In the genomic region with DNA sequence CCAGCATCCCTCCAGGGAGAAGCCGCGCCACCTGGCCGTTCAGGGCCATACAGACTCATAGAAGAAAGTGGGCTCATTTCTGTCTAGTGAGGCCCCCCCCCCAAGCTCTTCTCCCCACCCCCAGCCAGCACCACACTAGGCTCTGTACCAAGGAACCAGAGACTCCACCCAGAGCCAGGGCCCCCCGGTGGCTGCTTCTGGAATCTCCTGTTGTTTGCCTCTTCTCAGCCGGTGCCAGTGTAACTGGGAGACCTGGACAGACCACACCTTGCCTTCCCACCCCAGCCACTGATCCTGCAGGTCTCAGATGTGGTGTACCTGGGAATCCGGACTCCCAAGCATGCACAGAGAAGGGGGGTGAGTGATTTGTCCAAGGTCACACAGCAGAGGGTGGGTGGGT, we compare ENCODE assay signal across 10 mouse cellular contexts.
DNase-seq lines count a peak whose midpoint lies in the region; ATAC-seq and TF ChIP-seq lines count a peak whose summit lies in the region.
"Had no signal": no experiment of that assay in that cellular context is flagged by ENCODE, and none has a peak within 500 bp of the region (broad histone marks: within the 10 kb centered on the region; RNA-seq: fewer than 3 reads in every experiment).

No protein-coding gene starts in this region.

- peak; percentile 35; the same call in 1 of the 2 replicates for TF ChIP-seq CTCF in kidney, postnatal 0 days (IDR thresholded peaks at IDR 0.05; ENCODE audit: low read depth)
- TF ChIP-seq CTCF in kidney, adult 2 months (conservative IDR thresholded peaks at IDR 0.05; ENCODE audit: insufficient read depth, insufficient read length, low read depth, low read length): no peak

- no peak for DNase-seq in kidney, postnatal 0 days (ENCODE audit: low spot score)
- no peak for DNase-seq in kidney, adult 2 months
- peak; percentile 33 for DNase-seq in right cerebral cortex, postnatal 4 days
- no peak for DNase-seq in right cerebral cortex, postnatal 25 days
- DNase-seq in thymus, postnatal 25 days: peak; percentile 18
- DNase-seq in neural tube, embryonic 10.5 days (ENCODE audit: extremely low spot score, low spot score): no peak

- H3K9ac ChIP-seq in kidney, postnatal 0 days (ENCODE audit: low read depth, low read length): no peak overlapping the region
- no peak overlapping the region for H3K9ac ChIP-seq in hindbrain, embryonic 13.5 days
- H3K9ac ChIP-seq: neural tube, embryonic 13.5 days had no signal

- no peak for TF ChIP-seq POLR2A in kidney, adult 2 months (IDR thresholded peaks at IDR 0.05; ENCODE audit: low read depth, low read length)

- no peaks in the 10 kb centered on the region for H3K27me3 ChIP-seq in kidney, postnatal 0 days (ENCODE audit: insufficient read depth, low read length)
- no peaks in the 10 kb centered on the region for H3K27me3 ChIP-seq in kidney, adult 2 months (replicated peaks; ENCODE audit: control insufficient read depth, insufficient read depth, low read length)
- no peaks in the 10 kb centered on the region for H3K27me3 ChIP-seq in hindbrain, embryonic 13.5 days
- H3K27me3 ChIP-seq: neural tube, embryonic 13.5 days; Patski had no signal

- H3K4me1 ChIP-seq in kidney, postnatal 0 days (replicated peaks; ENCODE audit: insufficient read depth, low read length): no peaks in the 10 kb centered on the region
- no peaks in the 10 kb centered on the region for H3K4me1 ChIP-seq in kidney, adult 2 months (ENCODE audit: control insufficient read depth, insufficient read depth, low read length)
- peaks cover 37% of the 10 kb centered on the region for H3K4me1 ChIP-seq in hindbrain, embryonic 13.5 days (replicated peaks)

- H3K9me3 ChIP-seq in kidney, postnatal 0 days (replicated peaks; ENCODE audit: low read length): no peaks in the 10 kb centered on the region
- no peaks in the 10 kb centered on the region for H3K9me3 ChIP-seq in hindbrain, embryonic 13.5 days
- H3K9me3 ChIP-seq: neural tube, embryonic 13.5 days had no signal

- ATAC-seq in kidney, postnatal 0 days (replicated peaks; ENCODE audit: low FRiP score, low read depth): peak; percentile 23; the same call in 1 of the 2 replicates
- ATAC-seq in hindbrain, embryonic 13.5 days (ENCODE audit: low FRiP score): 0 out of 2 replicates have a peak, but pooled peaks have one; percentile 18
- no peak for ATAC-seq in cerebellum, adult (ENCODE audit: insufficient number of reproducible peaks, low FRiP score, low TSS enrichment)
- ATAC-seq: Patski had no signal

- no peak overlapping the region for H3K27ac ChIP-seq in kidney, postnatal 0 days
- no peak overlapping the region for H3K27ac ChIP-seq in kidney, adult 2 months (ENCODE audit: insufficient read depth, low read depth, low read length)
- H3K27ac ChIP-seq in hindbrain, embryonic 13.5 days: no peak overlapping the region
- H3K27ac ChIP-seq: neural tube, embryonic 13.5 days had no signal

- H3K4me2 ChIP-seq in kidney, postnatal 0 days (ENCODE audit: low read length): no peak overlapping the region
- H3K4me2 ChIP-seq in hindbrain, embryonic 13.5 days: no peak overlapping the region
- H3K4me2 ChIP-seq: neural tube, embryonic 13.5 days had no signal

- WGBS in kidney, postnatal 0 days: 84% methylated on average over 5 of the region's 6 CpGs
- WGBS in kidney, adult 2 months: 69% methylated on average over 6 of the region's 6 CpGs
- WGBS in hindbrain, embryonic 13.5 days: 88% methylated on average over 6 of the region's 6 CpGs

- 0 out of 2 replicates have a peak, but pooled peaks cover 3% of the 10 kb centered on the region for H3K36me3 ChIP-seq in kidney, postnatal 0 days (ENCODE audit: insufficient read depth, low read length)
- no peaks in the 10 kb centered on the region for H3K36me3 ChIP-seq in kidney, adult 2 months (ENCODE audit: control insufficient read depth, insufficient read depth, low read length)
- peaks cover 35% of the 10 kb centered on the region for H3K36me3 ChIP-seq in hindbrain, embryonic 13.5 days

- no peak overlapping the region for H3K4me3 ChIP-seq in kidney, postnatal 0 days (replicated peaks; ENCODE audit: low read depth, low read length)
- H3K4me3 ChIP-seq in kidney, adult 2 months (ENCODE audit: insufficient read depth, low read depth, low read length): no peak overlapping the region
- no peak overlapping the region for H3K4me3 ChIP-seq in hindbrain, embryonic 13.5 days
- H3K4me3 ChIP-seq: neural tube, embryonic 13.5 days had no signal

Comparison
In these comparisons a context has a peak if more than half of its experiments do, and no peak if none do; other contexts are left out.
1. DNase-seq: peak in right cerebral cortex, postnatal 4 days (single experiment) and thymus, postnatal 25 days (single experiment); none in kidney, postnatal 0 days (single experiment), kidney, adult 2 months (single experiment), right cerebral cortex, postnatal 25 days (single experiment) and neural tube, embryonic 10.5 days (single experiment).